Mouse (Mus musculus) embryonic facial prominence, embryonic 11.5 days (tissue): ENCODE results near the gene Ap3b1. TPM values are rescaled to one million over a fixed set of nuclear protein-coding genes. Genes with fewer than 3 reads are reported as not detected.

Experiments
- ATAC-seq: fragments of 200-750 bp; cut with Nextera tagmentation; replicated peaks from 2 replicates; pipeline ENCODE4 v1.8.0; 2017; ENCODE audit warnings: low read depth; ENCODE audit not compliant: insufficient number of reproducible peaks, low FRiP score, low TSS enrichment
- DNase-seq: peaks from one replicate; pipeline ENCODE4 v3.0.0-alpha.2; 2015; ENCODE audit warnings: low spot score
- H3K27ac ChIP-seq: fragments of 300-500 bp; sonication (generic); replicated peaks from 2 replicates; pipeline ENCODE4 v1.5.1; 2014; ENCODE audit warnings: mild to moderate bottlenecking, low read depth, low read length, control low read depth
- H3K27me3 ChIP-seq: fragments of 300-500 bp; sonication (generic); 2 replicates; pipeline ENCODE4 v1.6.1; 2014; ENCODE audit warnings: mild to moderate bottlenecking, low read length, moderate library complexity, mixed read lengths; ENCODE audit not compliant: control insufficient read depth, insufficient read depth
- H3K36me3 ChIP-seq: fragments of 300-500 bp; sonication (generic); replicated peaks from 2 replicates; pipeline ENCODE4 v1.6.1; 2014; ENCODE audit warnings: low read depth, mild to moderate bottlenecking, low read length, moderate library complexity, mixed read lengths; ENCODE audit not compliant: control insufficient read depth, insufficient read depth
- H3K4me1 ChIP-seq: fragments of 300-500 bp; sonication (generic); 2 replicates; pipeline ENCODE4 v1.6.1; 2014; ENCODE audit warnings: low read length, mixed read lengths; ENCODE audit not compliant: control insufficient read depth, insufficient read depth
- H3K4me2 ChIP-seq: fragments of 300-500 bp; sonication (generic); 2 replicates; pipeline ENCODE4 v1.6.1; 2014; ENCODE audit warnings: low read depth, mild to moderate bottlenecking, control low read depth, low read length, moderate library complexity
- H3K4me3 ChIP-seq: fragments of 300-500 bp; sonication (generic); 2 replicates; pipeline ENCODE4 v1.5.1; 2014; ENCODE audit warnings: low read depth, low read length, control low read depth
- H3K9ac ChIP-seq: fragments of 300-500 bp; sonication (generic); replicated peaks from 2 replicates; pipeline ENCODE4 v1.6.1; 2014; ENCODE audit warnings: mild to moderate bottlenecking, control low read depth, low read length
- H3K9me3 ChIP-seq: fragments of 300-500 bp; sonication (generic); replicated peaks from 2 replicates; pipeline ENCODE4 v1.6.1; 2016; ENCODE audit warnings: mild to moderate bottlenecking, low read length, inconsistent platforms, mixed read lengths; ENCODE audit not compliant: control insufficient read depth
- WGBS: fragments of 180-500 bp; shearing (Covaris S2); extraction: QIAGEN DNeasy Blood & Tissue Kit; methylation state at CpG from one replicate; pipeline ENCODE4 v1.1.7; 2014; 5-methylcytosine and 5-hydroxymethylcytosine counted together
- polyA plus RNA-seq: library from polyadenylated mRNA; unstranded; fragments of >200 nt; fragmentation: Nextera tagmentation; extraction: Ambion mirVana; gene quantifications from 2 replicates; pipeline ENCODE4 v1.2.1, GENCODE M21; 2014

Gene Ap3b1
- polyA plus RNA-seq, 1 experiment from 2014 or later = 43.4 TPM

GRCm38 (mm10) chr13:94513157-94513767 is 154.5 kb downstream of the Ap3b1 start:
- H3K4me2 ChIP-seq = no peak overlapping the region
- ATAC-seq (no peak), DNase-seq (no peak)
- no peak overlapping the region for H3K4me3 ChIP-seq
- H3K36me3 ChIP-seq = no peaks in the 10 kb centered on the region
- H3K4me1 ChIP-seq = no peaks in the 10 kb centered on the region
- no peaks in the 10 kb centered on the region for H3K27me3 ChIP-seq
- WGBS = 67% methylated on average over 10 of the region's 10 CpGs
- H3K27ac ChIP-seq = no peak overlapping the region
- no peaks in the 10 kb centered on the region for H3K9me3 ChIP-seq
- H3K9ac ChIP-seq = no peak overlapping the region

DNA sequence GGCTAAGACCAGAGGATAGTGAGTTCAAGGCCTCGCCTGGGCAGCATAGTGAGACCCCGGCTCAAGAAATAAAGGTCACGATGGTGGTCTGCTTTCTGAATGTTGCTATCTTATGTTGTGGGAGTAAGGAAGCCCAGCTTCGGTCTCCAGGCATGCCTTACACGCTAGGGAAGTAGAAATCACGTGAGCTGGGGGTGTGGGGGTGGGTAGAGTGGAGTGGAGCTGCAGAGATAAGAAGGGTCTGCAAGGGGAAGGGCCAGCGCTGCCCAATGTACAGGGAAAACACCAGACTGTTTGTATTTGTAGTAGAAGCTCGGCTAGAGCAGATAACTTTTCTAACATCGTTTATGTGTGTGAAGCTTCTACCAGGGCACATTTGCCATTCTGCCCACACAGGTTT is 155.1 kb downstream of the Ap3b1 start:
- no peak for DNase-seq
- Histone ChIP-seq H3K36me3 (no peaks in the 10 kb centered on the region), H3K27me3 (no peaks in the 10 kb centered on the region), H3K9ac (no peak overlapping the region), H3K27ac (no peak overlapping the region), H3K4me3 (no peak overlapping the region), H3K4me2 (no peak overlapping the region), H3K9me3 (no peaks in the 10 kb centered on the region), H3K4me1 (no peaks in the 10 kb centered on the region)
- no peak for ATAC-seq
- WGBS = 86% methylated on average over 9 of the region's 9 CpGs

GRCm38 (mm10) chr13:94514992-94515391 is 156.2 kb downstream of the Ap3b1 start:
- no peak for ATAC-seq
- Histone ChIP-seq H3K4me2 (no peak overlapping the region), H3K4me1 (no peaks in the 10 kb centered on the region), H3K36me3 (no peaks in the 10 kb centered on the region), H3K9me3 (no peaks in the 10 kb centered on the region), H3K9ac (no peak overlapping the region), H3K4me3 (no peak overlapping the region), H3K27ac (no peak overlapping the region), H3K27me3 (no peaks in the 10 kb centered on the region)
- DNase-seq = no peak

DNA sequence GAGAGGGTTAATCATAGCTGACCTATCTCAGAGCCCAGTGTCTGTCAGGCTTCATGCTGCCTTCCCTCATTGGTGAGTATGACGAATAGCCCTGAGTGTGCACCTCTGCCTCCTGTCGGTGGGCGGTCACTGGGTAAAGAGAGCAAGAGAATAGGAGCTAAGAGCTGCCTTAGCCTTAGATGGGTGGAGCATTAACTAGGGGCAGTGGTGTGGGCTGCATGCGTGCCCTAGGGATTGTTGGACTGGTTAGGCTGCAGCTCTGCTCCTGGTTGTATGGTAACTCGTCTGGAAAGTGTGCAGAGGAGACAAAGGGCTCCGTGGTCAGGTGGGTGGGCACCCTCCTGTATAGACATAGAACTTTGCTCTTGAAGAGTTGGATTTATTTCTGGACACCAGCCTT is 157.8 kb downstream of the Ap3b1 start:
- Histone ChIP-seq H3K27ac (no peak overlapping the region), H3K4me1 (no peaks in the 10 kb centered on the region), H3K36me3 (no peaks in the 10 kb centered on the region), H3K27me3 (no peaks in the 10 kb centered on the region), H3K9me3 (no peaks in the 10 kb centered on the region), H3K4me2 (no peak overlapping the region), H3K9ac (no peak overlapping the region), H3K4me3 (no peak overlapping the region)
- WGBS = 87% methylated on average over 6 of the region's 6 CpGs
- no peak for ATAC-seq
- DNase-seq = no peak

GRCm38 (mm10) chr13:94518176-94518575 is 159.4 kb downstream of the Ap3b1 start:
- Histone ChIP-seq H3K4me3 (no peak overlapping the region), H3K27me3 (no peaks in the 10 kb centered on the region), H3K9ac (no peak overlapping the region), H3K4me1 (no peaks in the 10 kb centered on the region), H3K9me3 (no peaks in the 10 kb centered on the region), H3K27ac (no peak overlapping the region), H3K4me2 (no peak overlapping the region), H3K36me3 (no peaks in the 10 kb centered on the region)
- 92% methylated on average over 4 of the region's 4 CpGs for WGBS
- no peak for ATAC-seq
- no peak for DNase-seq

DNA sequence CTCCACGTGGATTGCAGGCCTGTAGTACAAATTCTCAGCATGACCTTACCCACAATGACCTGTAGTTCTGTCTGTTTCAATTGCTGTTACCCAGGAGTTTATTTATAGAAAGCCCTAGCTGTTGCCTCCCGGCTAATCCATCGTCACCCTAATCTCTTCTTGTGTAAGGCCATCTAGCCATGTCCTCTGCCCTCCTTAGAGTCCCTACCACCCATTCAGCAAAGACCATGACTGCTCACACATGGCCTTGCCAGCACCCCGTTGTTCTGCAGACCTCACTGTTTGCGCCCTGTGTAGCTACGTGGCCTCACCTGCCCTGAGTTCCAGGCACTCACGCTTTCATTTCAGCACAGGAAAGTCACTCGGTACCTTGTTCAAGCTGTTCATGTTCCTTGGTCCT is 160.5 kb downstream of the Ap3b1 start:
- no peak overlapping the region for H3K4me3 ChIP-seq
- H3K9me3 ChIP-seq = no peaks in the 10 kb centered on the region
- DNase-seq (no peak), ATAC-seq (no peak)
- no peaks in the 10 kb centered on the region for H3K27me3 ChIP-seq
- no peak overlapping the region for H3K4me2 ChIP-seq
- no peaks in the 10 kb centered on the region for H3K36me3 ChIP-seq
- 88% methylated on average over 8 of the region's 8 CpGs for WGBS
- H3K4me1 ChIP-seq = no peaks in the 10 kb centered on the region
- H3K9ac ChIP-seq = no peak overlapping the region
- H3K27ac ChIP-seq = no peak overlapping the region

GRCm38 (mm10) chr13:94523213-94523612 is 164.5 kb downstream of the Ap3b1 start:
- H3K27ac ChIP-seq = no peak overlapping the region
- 81% methylated on average over 5 of the region's 5 CpGs for WGBS
- H3K4me3 ChIP-seq = no peak overlapping the region
- H3K36me3 ChIP-seq = no peaks in the 10 kb centered on the region
- H3K9me3 ChIP-seq = no peaks in the 10 kb centered on the region
- ATAC-seq (no peak), DNase-seq (no peak)
- no peak overlapping the region for H3K4me2 ChIP-seq
- H3K9ac ChIP-seq = no peak overlapping the region
- H3K4me1 ChIP-seq = no peaks in the 10 kb centered on the region
- H3K27me3 ChIP-seq = no peaks in the 10 kb centered on the region

DNA sequence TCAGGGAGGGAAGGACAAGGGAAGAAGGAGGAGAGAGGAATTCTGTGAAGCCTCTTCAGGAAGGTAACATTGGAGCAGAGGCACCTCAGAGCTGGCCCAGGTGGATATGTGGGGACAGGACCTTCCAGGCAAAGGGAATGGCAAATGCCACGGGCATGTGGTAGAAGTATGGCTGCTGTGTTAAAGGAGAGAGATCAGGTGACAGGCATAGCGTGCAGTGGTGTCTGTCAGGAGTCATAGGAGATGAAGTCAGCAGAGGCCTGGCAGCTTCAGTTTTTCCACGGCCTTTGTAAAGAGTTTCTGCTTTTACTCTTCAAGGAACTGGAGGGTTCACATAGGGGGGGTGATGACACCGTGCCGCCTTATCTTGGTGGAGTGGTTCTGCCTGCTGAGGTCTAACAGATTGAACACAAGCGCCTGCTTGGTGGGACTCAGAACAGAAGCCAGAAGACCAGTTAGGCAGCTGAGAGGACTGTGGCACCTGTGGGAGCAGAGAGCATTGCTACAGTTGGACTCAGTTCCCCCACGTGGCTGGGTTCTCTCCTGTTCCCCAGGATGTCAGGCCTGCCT is 166.0 kb downstream of the Ap3b1 start:
- DNase-seq (no peak), ATAC-seq (no peak)
- whole genome bisulfite sequencing = 86% methylated on average over 7 of the region's 7 CpGs
- Histone ChIP-seq H3K27me3 (no peaks in the 10 kb centered on the region), H3K9ac (no peak overlapping the region), H3K27ac (no peak overlapping the region), H3K36me3 (no peaks in the 10 kb centered on the region), H3K4me1 (no peaks in the 10 kb centered on the region), H3K4me2 (no peak overlapping the region), H3K9me3 (no peaks in the 10 kb centered on the region), H3K4me3 (no peak overlapping the region)
